Mouse (Mus musculus) CD4-positive helper T cell, adult 2 months (primary cell): ENCODE data around the gene Ipo7.
"Not testable (repeated sequence)": the region's sequence is repeated elsewhere in the genome, so short reads cannot be mapped to it uniquely, and the experiment has no call there.

Experiments
- DNase-seq: peaks from one replicate; pipeline ENCODE4 v3.0.0-alpha.2; 2012; ENCODE audit warnings: low read depth, missing footprints, low spot score

Gene Ipo7

DNA sequence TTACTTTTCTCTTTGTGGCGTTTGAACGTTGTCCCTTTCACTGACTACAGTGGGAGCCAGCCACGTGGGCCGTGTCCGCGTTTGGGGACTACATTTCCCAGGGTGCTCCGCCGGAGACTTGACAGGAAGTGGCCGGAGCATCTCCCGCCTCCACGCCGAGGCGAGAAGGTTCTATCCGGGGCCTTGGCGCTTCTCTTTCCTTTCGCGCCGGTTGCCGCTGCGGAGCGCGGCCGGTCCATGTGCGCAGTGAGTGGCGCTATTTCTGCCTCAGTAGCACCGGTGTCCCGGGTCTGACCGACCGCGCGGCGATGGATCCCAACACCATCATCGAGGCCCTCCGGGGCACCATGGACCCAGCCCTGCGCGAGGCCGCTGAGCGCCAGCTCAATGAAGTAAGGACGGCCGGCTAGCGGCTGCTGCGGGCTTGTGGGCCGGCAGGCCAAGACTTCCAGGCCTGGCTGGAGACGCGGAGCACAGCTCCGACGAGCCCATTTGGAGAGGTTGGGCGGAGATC, at the start of gene Ipo7:
Gene Ipo7 (plus strand): TSS at position 158 of the 514 bp plus-strand sequence.
- peak; percentile 90 for DNase-seq

DNA sequence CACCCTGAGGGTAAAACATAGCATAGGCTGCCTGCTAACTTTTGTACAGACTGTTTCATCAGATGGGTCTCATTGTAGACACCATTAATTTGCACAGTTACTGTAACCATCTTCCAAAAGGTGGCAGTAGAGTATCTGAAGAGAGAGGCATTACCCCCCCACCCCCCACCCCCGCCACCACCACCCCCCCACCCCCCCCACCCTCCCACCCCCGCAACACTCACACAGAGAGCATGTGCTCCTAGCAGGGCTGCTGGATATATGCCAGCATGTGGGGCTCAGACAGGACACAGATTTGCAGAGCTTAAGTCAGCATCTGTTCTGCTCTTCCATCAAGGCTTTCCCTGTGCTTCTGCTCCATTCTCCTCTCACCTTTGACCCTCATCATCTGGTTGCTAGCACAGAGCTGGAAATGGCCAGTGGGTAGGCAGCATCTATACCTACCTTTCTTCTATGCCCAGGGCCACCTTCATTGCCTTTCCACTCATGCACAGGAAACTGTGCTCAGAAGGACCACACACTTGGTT, 49.1 kb upstream of the Ipo7 start:
- no peak for DNase-seq

DNA sequence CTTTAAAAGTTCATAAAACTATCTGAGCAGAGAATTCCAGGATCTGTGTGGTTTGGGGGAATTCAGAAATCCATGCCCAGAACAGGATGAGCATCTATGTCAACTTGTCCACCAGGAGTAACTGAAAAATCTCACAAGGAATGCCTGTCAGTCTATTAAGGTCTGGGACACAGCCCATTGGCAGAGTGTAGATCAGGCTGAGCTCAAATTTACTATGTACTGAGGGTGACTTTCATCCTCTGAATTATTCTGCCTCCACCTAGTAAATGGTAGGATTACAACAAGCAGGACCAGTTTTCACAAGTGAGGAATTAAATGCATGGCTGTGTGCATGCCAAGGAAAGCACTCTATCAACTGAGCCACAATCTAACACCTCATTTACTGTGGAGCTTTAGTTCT, 48.5 kb upstream of the Ipo7 start:
- DNase-seq = no peak

DNA sequence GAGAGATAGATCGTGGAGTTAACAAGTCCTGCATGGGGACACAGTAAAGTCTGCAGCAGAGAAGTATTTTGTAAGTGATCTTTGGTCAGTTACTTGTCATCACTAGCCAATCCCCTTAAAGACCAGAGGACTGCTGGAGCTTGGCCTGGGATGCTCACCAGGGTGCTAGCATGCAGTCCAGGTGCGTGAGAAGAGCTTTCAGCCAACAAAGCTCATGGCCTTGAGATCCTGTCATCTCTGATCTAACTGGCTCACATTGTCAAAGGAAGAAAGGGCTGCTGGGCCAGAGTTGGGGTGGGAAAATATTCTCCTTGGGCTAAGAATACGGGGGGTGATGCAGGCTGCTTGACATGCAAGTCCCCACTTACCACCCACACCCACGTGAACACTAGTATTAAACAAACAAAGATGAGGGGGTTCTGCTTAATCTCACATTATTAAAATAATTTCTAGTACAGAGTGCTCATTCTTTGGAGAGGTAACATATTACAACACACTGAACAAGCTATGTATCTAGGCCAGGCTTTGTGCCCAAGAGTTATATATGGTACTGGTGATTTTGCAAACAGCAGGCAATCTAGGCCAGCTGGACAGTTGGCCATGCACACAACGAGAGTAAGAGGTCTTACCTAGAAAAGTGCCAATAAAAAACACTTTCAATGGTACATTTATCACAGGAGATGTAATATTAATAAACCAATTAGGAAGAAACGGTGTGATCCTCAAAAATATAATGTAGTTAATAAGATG, 41.9 kb upstream of the Ipo7 start:
- DNase-seq = no peak

DNA sequence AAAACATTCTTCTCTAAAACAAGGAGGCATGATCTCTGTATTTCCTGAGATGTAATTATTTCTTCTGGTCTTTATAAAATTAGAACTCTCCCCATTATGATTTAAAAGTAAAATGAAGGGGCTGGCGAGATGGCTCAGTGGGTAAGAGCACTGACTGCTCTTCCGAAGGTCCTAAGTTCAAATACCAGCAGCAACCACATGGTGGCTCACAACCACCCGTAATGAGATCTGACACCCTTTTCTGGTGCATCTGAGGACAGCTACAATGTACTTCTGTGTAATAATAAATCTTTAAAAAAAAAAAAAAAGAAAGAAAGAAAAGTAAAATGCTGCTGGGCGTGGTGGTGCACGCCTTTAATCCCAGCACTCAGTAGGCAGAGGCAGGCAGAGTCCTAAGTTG, 40.9 kb upstream of the Ipo7 start:
- not testable (repeated sequence) for DNase-seq

DNA sequence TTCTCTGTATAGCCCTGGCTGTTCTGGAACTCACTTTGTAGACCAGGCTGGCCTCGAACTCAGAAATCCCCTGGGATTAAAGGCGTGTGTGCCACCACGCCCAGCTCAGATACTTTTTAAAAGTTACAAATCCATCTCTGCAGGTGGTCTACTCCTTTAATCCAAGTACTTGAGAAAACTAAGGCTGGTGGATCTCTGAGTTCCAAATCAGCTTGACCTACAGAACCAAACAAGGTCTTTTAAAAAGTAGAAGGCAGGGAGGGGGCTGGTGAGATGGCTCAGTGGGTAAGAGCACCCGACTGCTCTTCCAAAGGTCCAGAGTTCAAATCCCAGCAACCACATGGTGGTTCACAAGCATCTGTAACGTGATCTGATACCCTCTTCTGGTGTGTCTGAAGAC, 33.5 kb upstream of the Ipo7 start:
- not testable (repeated sequence) for DNase-seq

DNA sequence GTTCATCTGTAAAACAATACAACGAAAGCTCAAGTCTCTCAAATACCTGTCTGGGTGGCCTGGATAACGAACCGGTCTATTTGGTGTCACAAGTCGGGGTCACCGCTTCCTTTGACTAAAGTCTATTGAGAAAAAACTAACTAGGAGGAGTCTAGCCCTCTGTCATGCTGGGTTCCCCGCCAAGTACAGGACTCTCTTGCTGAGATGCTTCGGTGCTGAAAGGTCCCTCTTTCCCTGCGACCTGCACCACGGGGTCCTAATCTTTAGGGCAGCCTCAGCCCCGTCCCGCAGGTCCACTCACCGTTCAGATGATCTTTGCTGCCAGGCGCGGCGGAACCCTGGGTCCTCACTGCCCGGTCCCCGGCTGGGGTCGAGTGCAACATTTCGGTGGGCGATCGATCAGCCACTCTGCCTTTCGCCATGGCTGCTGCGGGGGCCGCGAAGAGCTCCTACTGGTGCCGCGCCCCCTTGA, 32.4 kb upstream of the Ipo7 start:
- DNase-seq = peak; percentile 43

DNA sequence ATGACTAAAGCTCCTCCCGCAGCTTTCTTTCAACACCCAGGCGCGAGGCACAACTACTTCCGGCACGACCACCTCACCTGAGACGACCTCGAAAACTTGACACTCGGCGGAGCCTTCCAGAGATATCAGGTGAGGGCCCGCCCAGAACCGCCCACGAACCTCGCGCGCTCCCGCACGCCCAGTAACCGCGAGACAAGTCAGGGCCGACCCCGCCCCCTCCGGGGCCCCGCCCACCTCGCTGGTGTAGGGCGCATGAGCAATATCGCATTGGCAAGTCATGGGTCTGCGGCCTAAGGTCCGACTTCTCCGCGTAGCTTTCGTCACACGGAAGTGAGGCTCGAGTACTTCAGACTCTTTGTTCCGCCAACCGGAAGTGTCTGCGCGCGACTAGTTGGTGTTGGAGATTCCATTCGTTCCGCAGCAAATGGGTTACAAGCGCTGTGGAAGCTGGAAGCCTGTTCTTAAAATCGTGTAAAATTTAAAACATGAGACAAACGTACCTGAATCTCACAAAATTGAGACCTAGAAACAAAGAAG, 31.9 kb upstream of the Ipo7 start:
- DNase-seq = peak; percentile 99

DNA sequence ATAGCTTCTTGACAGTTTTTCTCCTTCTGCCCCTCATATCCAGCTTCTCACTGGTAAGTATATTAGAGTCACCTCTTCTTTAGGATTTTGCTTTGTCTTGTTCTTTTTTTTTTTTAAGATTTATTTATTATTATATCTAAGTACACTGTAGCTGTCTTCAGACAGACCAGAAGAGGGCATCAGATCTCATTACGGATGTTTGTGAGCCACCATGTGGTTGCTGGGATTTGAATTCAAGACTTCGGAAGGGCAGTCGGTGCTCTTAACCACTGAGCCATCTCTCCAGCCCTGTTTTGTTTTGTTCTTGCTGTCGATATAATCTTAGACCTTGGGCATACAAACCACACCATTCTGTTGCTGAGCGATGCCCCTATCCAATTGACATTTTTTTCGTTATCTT, 31.3 kb upstream of the Ipo7 start, which contains the start of gene Tmem41b:
Gene Tmem41b (minus strand): TSS at position 155 of the 400 bp plus-strand sequence.
- peak; percentile 42 for DNase-seq

DNA sequence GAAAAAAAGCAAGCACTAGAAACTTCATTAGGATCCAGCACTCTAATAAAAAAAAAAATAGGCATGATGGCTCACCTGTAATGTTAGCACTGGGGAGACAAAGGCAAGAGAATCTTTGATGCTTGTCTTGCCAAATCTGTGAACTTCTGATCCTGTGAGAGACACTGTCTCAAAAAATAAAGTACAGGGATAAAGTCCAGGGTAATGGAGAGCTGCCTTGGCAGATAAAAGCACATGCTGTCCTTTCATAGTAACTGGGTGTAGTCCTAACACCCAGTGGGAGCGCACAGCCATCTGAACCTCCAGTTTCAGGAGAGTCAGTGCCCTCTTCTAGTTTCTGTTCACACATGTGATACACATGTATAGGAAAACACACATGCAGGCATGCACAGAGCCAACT, 26.8 kb upstream of the Ipo7 start:
- DNase-seq = no peak

DNA sequence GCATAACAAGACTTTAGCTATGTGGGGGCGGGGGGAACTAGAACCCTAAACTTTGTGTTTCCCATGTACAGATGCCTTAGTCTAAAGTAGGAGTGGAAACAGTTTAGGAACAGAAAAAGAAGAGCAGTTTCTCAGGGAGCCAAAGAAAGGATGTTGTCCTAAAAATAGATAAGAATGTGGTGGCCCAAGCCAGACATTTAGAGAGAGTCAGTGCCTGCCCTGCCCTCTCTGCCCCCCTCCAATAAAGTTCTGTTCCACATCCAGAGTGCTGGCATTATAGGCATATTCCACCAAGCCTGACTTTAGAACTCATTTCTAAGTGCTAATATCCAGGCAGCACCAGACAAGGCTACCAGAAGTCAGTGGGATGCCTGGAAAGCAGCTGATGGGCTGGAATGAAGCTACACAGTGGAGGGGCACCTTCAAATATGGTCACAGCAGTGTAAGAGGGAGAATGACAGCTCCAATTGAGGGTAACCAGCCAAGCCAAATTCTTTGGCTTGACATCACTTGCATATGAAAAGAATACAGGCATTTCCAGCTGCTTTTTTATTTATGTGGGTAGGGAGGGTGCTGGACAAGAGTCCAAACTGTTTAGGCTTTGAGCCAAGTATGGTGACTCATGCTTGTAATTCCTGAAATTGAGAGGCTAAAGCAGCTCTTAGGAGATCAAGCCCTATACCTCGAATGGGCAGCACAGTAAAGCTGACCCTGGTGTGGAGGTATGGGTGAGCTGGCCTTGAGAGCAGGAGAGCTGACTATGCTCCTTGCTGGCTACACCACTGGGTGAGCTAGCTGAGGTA, 24.7 kb upstream of the Ipo7 start:
- no peak for DNase-seq

DNA sequence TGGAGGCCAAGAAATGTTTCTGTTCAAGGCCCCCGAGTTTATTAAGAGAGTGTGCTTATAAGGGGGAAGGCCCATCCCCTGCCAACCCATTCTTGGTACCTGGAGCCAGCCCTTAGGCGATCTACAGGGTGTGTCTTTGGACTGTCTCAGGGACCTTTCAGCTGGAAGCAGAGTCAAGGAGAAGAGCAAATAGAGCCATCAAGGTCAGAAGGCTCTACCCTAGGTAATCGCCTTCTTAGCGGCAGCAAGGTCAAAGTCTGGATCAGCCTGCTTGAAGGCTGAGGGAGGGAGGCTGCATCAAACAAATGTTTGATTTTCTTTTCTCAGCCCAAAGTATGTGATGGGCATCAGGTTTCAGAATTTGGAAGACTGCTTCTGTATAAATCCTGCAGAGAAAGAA, 19.7 kb upstream of the Ipo7 start:
- DNase-seq = no peak

DNA sequence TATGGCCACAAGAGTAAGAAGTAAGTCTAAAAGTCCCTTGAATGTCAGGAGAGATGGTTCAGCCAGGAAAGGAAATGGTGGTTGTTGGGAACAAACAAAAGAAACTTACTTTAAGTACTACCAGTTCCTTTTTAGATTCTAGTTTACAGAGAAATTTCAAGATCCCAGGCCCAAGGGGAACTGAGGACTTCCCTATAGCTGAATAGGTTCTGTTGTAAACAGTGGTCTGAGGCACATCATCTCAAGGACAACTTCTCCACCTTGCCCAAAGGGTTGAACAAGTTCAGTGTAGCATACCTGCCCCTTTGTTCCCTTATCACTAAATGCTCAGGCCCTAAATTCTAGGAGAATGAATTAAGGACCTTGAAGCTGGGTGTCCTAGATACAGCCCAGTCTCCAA, 16.0 kb upstream of the Ipo7 start:
- DNase-seq = no peak

DNA sequence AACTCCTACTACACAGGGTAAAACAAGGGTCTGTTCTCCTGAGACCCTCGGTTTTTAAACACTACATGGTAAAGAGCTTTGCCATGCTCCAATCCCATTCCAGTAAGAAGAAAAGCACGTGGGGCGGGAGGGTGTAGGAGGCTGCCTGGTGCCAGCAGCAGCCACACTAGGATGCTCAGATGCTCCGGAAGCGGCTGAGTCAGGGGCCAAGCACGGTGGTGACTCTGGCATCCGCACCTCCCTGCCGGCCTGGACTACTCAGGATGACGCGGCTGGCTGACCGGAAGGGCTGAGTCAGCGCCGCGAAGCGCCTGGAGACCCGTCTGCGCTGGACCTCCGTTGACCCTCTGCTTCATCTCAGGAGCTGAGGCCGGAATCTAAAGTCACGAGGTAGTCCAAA, 15.1 kb upstream of the Ipo7 start:
- no peak for DNase-seq

DNA sequence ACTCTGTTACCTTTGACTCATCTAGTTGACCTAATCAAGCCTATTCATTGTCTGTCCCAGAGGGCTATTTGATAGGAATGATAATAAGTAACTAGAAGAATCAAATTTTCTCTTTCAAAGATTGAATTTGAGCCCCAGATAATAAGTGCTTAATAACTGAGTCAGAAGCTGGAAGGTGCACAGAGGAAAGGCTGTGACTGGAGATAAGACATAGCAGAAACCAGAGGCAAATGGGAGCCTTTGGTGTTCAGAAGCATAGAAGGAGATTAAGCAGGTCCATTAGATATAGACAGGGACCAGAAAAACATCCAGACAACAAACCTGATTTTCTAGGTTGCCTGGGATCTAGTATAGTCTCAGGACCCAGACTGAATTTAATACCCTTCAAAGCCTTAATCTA, 12.1 kb upstream of the Ipo7 start:
- no peak for DNase-seq

DNA sequence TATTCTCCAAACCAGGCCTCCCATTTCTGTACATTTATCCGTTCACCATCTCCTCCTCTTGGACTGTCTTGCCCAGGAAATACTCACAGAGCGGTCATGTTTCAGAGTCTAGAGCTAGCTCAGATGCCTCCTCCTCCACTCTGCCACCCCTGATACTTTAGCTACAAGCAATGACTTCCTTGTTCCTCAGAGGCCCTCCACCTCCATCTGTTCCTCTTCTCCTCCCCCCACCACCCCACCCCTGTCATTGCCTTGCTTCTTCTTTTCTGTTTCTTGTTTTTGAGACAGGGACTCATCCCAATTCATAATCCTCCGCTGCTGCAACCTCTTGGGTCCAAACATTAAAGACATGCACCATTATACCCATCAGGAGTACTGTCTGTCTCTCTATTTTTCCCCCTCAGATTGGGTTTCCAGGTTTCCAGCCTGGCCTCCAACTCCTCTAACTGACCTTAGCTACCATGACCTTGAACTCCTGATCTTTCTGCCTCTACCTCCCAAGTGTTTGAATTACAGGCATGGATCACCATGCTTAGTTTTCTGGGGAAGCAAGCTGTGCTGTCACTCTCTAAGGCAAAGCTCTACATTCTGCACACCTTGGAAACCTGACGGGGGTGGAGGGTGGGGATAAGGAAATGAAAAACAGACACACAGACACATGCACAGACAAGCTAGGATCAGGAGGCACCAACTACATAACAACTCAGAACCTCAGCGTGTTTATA, 11.4 kb upstream of the Ipo7 start:
- DNase-seq = no peak

DNA sequence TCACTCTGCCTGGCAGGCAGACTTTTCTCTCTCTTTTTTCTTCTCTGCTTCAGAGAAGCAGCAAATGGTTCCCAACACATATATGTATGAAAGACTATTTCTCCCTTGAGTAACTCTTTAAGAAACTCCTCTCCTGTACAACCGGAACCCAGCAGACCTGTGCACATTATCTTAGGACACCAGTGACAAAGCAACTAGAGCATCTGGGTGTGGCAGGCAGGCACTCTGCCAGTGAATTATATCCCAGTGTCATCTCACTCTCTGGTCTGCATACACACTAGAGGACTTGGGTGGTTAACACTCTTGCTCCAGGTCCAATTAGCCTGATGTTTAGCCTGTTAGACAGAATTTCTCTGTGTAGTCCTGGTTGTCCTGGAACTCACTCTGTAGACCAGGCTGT, 9.6 kb upstream of the Ipo7 start:
- no peak for DNase-seq

DNA sequence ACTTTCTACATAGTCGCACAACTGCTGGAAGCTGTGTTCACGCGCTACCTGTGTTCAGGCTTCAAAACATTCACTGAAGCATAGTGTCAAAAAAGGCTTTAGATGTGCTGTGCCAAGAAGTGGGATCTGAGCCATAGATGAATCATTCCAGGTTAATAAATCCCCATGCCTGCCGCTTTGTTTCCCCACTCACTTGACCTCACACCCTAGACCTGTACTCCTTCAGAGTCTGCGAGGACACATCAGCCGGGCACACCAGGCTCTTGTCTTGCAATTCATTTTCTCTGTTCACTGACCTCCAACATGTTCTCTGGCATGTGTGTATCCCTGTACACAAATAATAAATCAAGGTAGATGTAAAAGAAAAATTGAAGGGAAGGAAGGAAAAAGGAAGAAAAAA, 9.0 kb upstream of the Ipo7 start:
- no peak for DNase-seq

DNA sequence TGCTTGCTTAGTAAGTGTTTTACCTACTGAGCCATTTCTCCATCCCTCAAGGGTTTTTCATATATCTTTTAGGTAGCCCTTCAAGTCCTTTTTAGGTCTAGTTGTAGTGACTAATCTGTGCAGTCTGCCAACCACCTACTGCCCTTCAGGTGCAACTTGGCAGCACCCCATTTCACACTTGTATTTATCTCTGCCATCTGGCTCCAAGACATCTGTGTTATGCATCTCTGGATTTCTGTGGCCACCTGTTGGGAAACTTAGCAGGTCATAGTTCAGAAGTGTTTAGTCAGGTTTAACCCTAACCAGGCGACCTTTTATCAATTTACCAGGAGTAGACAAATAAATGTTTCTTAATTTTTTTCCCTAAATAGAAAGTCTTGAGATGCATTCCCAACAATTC, 6.7 kb upstream of the Ipo7 start:
- no peak for DNase-seq

DNA sequence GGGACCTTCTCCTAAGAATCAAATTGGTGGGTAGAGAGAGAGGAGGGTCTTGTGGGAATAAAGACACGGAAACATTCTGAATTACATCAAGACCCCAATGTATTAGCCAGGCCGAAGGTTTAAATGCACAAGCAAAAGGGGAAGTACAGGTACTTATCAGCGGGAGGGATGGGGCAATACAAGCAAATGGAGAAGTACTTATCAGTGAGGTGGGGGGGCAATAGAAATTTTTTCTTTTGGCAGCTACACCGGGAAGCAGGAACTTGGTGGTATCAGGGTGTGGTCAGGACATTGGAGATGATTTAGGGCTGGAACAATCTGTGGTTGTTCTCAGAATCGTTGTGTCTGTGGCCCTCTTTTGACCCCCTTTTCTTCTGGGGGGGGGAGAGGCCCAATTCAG, 3.8 kb upstream of the Ipo7 start:
- no peak for DNase-seq

DNA sequence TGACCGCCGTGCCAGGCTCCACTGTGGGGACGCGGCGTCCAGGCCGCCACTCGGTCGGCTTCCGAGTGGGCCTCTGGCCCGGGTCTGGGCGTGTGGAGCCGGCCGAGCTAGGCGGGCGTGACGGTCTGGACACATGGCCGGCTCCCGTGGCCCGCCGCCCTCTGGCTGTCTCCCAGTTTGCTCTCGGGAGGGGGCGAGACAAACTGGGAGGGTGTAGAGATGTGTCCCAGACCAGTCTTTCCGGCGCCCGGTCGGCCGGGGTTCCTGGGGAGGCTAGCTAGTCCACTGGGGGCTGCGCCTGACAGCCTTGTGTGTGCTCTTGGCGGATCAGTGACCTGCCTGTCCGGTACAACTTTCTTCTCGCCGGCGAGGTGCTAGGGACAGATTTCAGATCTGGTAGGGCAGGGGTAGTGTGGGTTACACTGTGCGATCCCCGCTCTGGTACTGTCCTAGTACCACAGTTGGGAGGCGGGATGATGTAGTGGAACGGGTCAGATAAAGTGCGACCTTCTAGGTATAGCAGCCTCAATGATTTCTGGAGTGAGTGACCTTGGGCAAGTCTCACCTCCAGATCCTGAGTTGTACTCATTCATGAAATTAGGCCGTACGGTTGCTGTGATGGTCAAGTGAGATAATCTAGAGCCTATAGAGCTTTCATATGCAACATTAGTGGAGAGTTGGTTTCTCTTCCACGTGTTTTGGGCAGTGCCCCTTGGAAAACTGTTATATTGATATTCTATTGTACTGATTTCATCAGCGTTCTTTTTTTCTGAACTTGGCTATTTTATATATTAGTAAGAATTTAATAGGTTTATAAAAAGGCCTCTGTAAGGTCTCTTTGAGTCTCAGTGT, 783 bp downstream of the Ipo7 start:
- DNase-seq = no peak
